Mouse (Mus musculus) bone marrow, adult 2 months (tissue): ENCODE results near the gene Pycr1. TPM values are rescaled to one million over a fixed set of nuclear protein-coding genes. Genes with fewer than 3 reads are reported as not detected.
A peak's percentile ranks its signal among the peaks of the same experiment; 100 is the strongest.

ENCODE experiments used
- H3K27ac ChIP-seq: fragments of 200-500 bp; 2 replicates; pipeline ENCODE4 v1.5.1; 2012; ENCODE audit warnings: low read depth, mild to moderate bottlenecking, control low read depth, inconsistent platforms, low read length; ENCODE audit not compliant: control insufficient read depth, poor library complexity, insufficient read depth
- H3K4me1 ChIP-seq: fragments of 200-500 bp; 2 replicates; pipeline ENCODE4 v1.6.1; 2011; ENCODE audit warnings: low read length; ENCODE audit not compliant: control insufficient read depth, insufficient read depth
- H3K4me3 ChIP-seq: fragments of 200-500 bp; replicated peaks from 2 replicates; pipeline ENCODE3; 2011; ENCODE audit warnings: mild to moderate bottlenecking, low read depth, low read length, control low read depth; ENCODE audit not compliant: control insufficient read depth
- CTCF ChIP-seq: fragments of 200-500 bp; IDR thresholded peaks from 2 replicates; pipeline ENCODE4 v1.5.1; 2011; ENCODE audit warnings: low read length, control low read depth; ENCODE audit not compliant: control insufficient read depth, insufficient read depth
- POLR2A ChIP-seq: fragments of 200-500 bp; IDR thresholded peaks from 2 replicates; pipeline ENCODE4 v1.6.1; 2011; ENCODE audit warnings: low read depth, mild to moderate bottlenecking, control low read depth, low read length, borderline replicate concordance; ENCODE audit not compliant: control insufficient read depth
- WGBS: fragments of 180-500 bp; shearing (Covaris S2); methylation state at CpG from one replicate; pipeline ENCODE4 v1.1.7; 2018; 5-methylcytosine and 5-hydroxymethylcytosine counted together
- polyA plus RNA-seq: library from polyadenylated mRNA; stranded (reverse); fragments of >200 nt; gene quantifications from 2 replicates; pipeline ENCODE4 v1.2.4, GENCODE M21; 2011; ENCODE audit warnings: low replicate concordance; ENCODE audit not compliant: missing spikeins, insufficient read depth, insufficient read length

Gene Pycr1
- polyA plus RNA-seq = 2.3 TPM in 1 of 2 replicates, not detected in the other

GRCm38 (mm10) chr11:120643601-120643987, at the start of gene Pycr1:
Gene Pycr1 (minus strand): TSS chr11:120643769.
- peak within 1 kb of the TSS; percentile 50 for H3K4me3 ChIP-seq
- peaks cover 3% of the 10 kb centered on the region; the same call in 1 of the 2 replicates for H3K4me1 ChIP-seq
- 0% methylated on average over 15 of the region's 15 CpGs for WGBS

GRCm38 (mm10) chr11:120692471-120693011, 49.0 kb upstream of the Pycr1 start:
- TF ChIP-seq POLR2A (no peak), CTCF (no peak)
- H3K4me1 ChIP-seq = no peaks in the 10 kb centered on the region
- WGBS = 88% methylated on average over 4 of the region's 4 CpGs
- H3K4me3 ChIP-seq = no peak overlapping the region
- no peak overlapping the region for H3K27ac ChIP-seq

More at GRCm38 (mm10) chr11:120643601-120643987, at the start of gene Pycr1:
- H3K27ac ChIP-seq = no peak within 1 kb of the TSS
- no peak for TF ChIP-seq CTCF
- TF ChIP-seq POLR2A = peak; percentile 37; the same call in 1 of the 2 replicates

- H3K27ac ChIP-seq = no peak overlapping the region
These were observed 45.8 kb upstream of the Pycr1 start for GRCm38 (mm10) chr11:120689365-120689764.

GRCm38 (mm10) chr11:120686650-120687272, 43.2 kb upstream of the Pycr1 start:
- TF ChIP-seq POLR2A = no peak
- no peak for TF ChIP-seq CTCF
- 94% methylated on average over 20 of the region's 20 CpGs for WGBS

More at GRCm38 (mm10) chr11:120689365-120689764, 45.8 kb upstream of the Pycr1 start:
- TF ChIP-seq CTCF = no peak
- no peak for TF ChIP-seq POLR2A
- H3K4me1 ChIP-seq = no peaks in the 10 kb centered on the region
- H3K4me3 ChIP-seq = no peak overlapping the region
- 50% methylated on average over 3 of the region's 3 CpGs for WGBS

GRCm38 (mm10) chr11:120684660-120685059, 41.1 kb upstream of the Pycr1 start:
- H3K4me3 ChIP-seq = no peak overlapping the region
- H3K4me1 ChIP-seq = no peaks in the 10 kb centered on the region
- 82% methylated on average over 2 of the region's 2 CpGs for WGBS
- TF ChIP-seq POLR2A (no peak), CTCF (no peak)
- H3K27ac ChIP-seq = no peak overlapping the region

More at GRCm38 (mm10) chr11:120686650-120687272, 43.2 kb upstream of the Pycr1 start:
- H3K4me1 ChIP-seq = no peaks in the 10 kb centered on the region
- H3K27ac ChIP-seq = no peak overlapping the region
- no peak overlapping the region for H3K4me3 ChIP-seq

- H3K4me1 ChIP-seq = no peaks in the 10 kb centered on the region
- WGBS = 87% methylated on average over 2 of the region's 2 CpGs
- H3K27ac ChIP-seq = no peak overlapping the region
- no peak overlapping the region for H3K4me3 ChIP-seq
- TF ChIP-seq POLR2A = no peak
- no peak for TF ChIP-seq CTCF
These were observed 40.5 kb upstream of the Pycr1 start for GRCm38 (mm10) chr11:120684086-120684485.

GRCm38 (mm10) chr11:120683536-120683935, 40.0 kb upstream of the Pycr1 start:
- WGBS = 76% methylated on average over 3 of the region's 3 CpGs
- Histone ChIP-seq H3K4me3 (no peak overlapping the region), H3K27ac (no peak overlapping the region), H3K4me1 (no peaks in the 10 kb centered on the region)
- TF ChIP-seq CTCF (no peak), POLR2A (no peak)

GRCm38 (mm10) chr11:120682683-120683082, 39.1 kb upstream of the Pycr1 start:
- TF ChIP-seq CTCF (no peak), POLR2A (no peak)
- 71% methylated on average over 5 of the region's 5 CpGs for WGBS
- H3K27ac ChIP-seq = no peak overlapping the region
- H3K4me3 ChIP-seq = no peak overlapping the region
- H3K4me1 ChIP-seq = no peaks in the 10 kb centered on the region

GRCm38 (mm10) chr11:120679909-120680308, 36.3 kb upstream of the Pycr1 start:
- WGBS = 57% methylated on average over 3 of the region's 3 CpGs
- no peak for TF ChIP-seq POLR2A
- TF ChIP-seq CTCF = peak; percentile 67
- H3K4me1 ChIP-seq = no peaks in the 10 kb centered on the region
- no peak overlapping the region for H3K27ac ChIP-seq
- H3K4me3 ChIP-seq = no peak overlapping the region
